ENCODE assay signal across 10 mouse cellular contexts in genomic region chr13:101216897-101217480, GRCm38 (mm10).
DNase-seq lines count a peak whose midpoint lies in the region; ATAC-seq and TF ChIP-seq lines count a peak whose summit lies in the region.
"Had no signal": no experiment of that assay in that cellular context is flagged by ENCODE, and none has a peak within 500 bp of the region (broad histone marks: within the 10 kb centered on the region; RNA-seq: fewer than 3 reads in every experiment).

No protein-coding gene starts in this region.

- no peaks in the 10 kb centered on the region for H3K36me3 ChIP-seq in kidney, adult 2 months (ENCODE audit: control insufficient read depth, insufficient read depth, low read length)
- H3K36me3 ChIP-seq in midbrain, embryonic 14.5 days (ENCODE audit: control insufficient read depth, insufficient read depth, low read length): no peaks in the 10 kb centered on the region
- no peaks in the 10 kb centered on the region for H3K36me3 ChIP-seq in midbrain, embryonic 15.5 days (replicated peaks)
- no peaks in the 10 kb centered on the region for H3K36me3 ChIP-seq in intestine, embryonic 15.5 days
- no peaks in the 10 kb centered on the region for H3K36me3 ChIP-seq in stomach, embryonic 15.5 days

- no peak for TF ChIP-seq CTCF in kidney, adult 2 months (conservative IDR thresholded peaks at IDR 0.05; ENCODE audit: insufficient read depth, insufficient read length, low read depth, low read length)

- peak; percentile 54 for DNase-seq in kidney, adult 2 months
- DNase-seq in kidney, adult 9 months: no peak
- peak; percentile 59 for DNase-seq in midbrain, embryonic 14.5 days
- no peak for DNase-seq in right cerebral cortex, postnatal 14 days
- DNase-seq: adrenal gland, postnatal 14 days; heart, postnatal 36 days had no signal

- ATAC-seq in midbrain, embryonic 14.5 days (ENCODE audit: low FRiP score, low TSS enrichment): no peak
- ATAC-seq in midbrain, embryonic 15.5 days (replicated peaks): no peak; the same call in 1 of the 2 replicates
- ATAC-seq in intestine, embryonic 15.5 days: peak; percentile 57; the same call in 1 of the 2 replicates
- no peak for ATAC-seq in stomach, embryonic 15.5 days (ENCODE audit: insufficient read depth, low FRiP score, low read depth)
- ATAC-seq: midbrain, embryonic 16.5 days had no signal

- no peak for TF ChIP-seq POLR2A in kidney, adult 2 months (IDR thresholded peaks at IDR 0.05; ENCODE audit: low read depth, low read length)

- 53% methylated on average over 8 of the region's 8 CpGs for WGBS in kidney, adult 2 months
- WGBS in midbrain, embryonic 14.5 days: 76% methylated on average over 8 of the region's 8 CpGs
- WGBS in midbrain, embryonic 15.5 days: 69% methylated on average over 8 of the region's 8 CpGs
- 66% methylated on average over 8 of the region's 8 CpGs for WGBS in intestine, embryonic 15.5 days
- 52% methylated on average over 8 of the region's 8 CpGs for WGBS in stomach, embryonic 15.5 days

- H3K27me3 ChIP-seq in kidney, adult 2 months (replicated peaks; ENCODE audit: control insufficient read depth, insufficient read depth, low read length): no peaks in the 10 kb centered on the region
- no peaks in the 10 kb centered on the region for H3K27me3 ChIP-seq in midbrain, embryonic 14.5 days (ENCODE audit: control insufficient read depth, insufficient read depth, low read length)
- no peaks in the 10 kb centered on the region for H3K27me3 ChIP-seq in midbrain, embryonic 15.5 days (replicated peaks)
- H3K27me3 ChIP-seq in intestine, embryonic 15.5 days (replicated peaks): no peaks in the 10 kb centered on the region
- no peaks in the 10 kb centered on the region for H3K27me3 ChIP-seq in stomach, embryonic 15.5 days (replicated peaks)

- H3K27ac ChIP-seq in kidney, adult 2 months (ENCODE audit: insufficient read depth, low read depth, low read length): peak overlapping the region; percentile 76
- H3K27ac ChIP-seq in midbrain, embryonic 14.5 days (replicated peaks; ENCODE audit: low read depth, low read length): no peak overlapping the region
- H3K27ac ChIP-seq in midbrain, embryonic 15.5 days: no peak overlapping the region
- no peak overlapping the region for H3K27ac ChIP-seq in intestine, embryonic 15.5 days
- peak overlapping the region; percentile 69 for H3K27ac ChIP-seq in stomach, embryonic 15.5 days

- no peaks in the 10 kb centered on the region for H3K9me3 ChIP-seq in midbrain, embryonic 14.5 days (ENCODE audit: control insufficient read depth, low read length)
- H3K9me3 ChIP-seq in midbrain, embryonic 15.5 days: no peaks in the 10 kb centered on the region
- no peaks in the 10 kb centered on the region for H3K9me3 ChIP-seq in intestine, embryonic 15.5 days
- H3K9me3 ChIP-seq in stomach, embryonic 15.5 days: no peaks in the 10 kb centered on the region

- H3K4me3 ChIP-seq in kidney, adult 2 months (ENCODE audit: insufficient read depth, low read depth, low read length): no peak overlapping the region
- H3K4me3 ChIP-seq in midbrain, embryonic 14.5 days (replicated peaks; ENCODE audit: low read depth, low read length): no peak overlapping the region
- H3K4me3 ChIP-seq in midbrain, embryonic 15.5 days: no peak overlapping the region
- no peak overlapping the region for H3K4me3 ChIP-seq in intestine, embryonic 15.5 days (replicated peaks)
- no peak overlapping the region for H3K4me3 ChIP-seq in stomach, embryonic 15.5 days (replicated peaks)

- H3K4me1 ChIP-seq in kidney, adult 2 months (ENCODE audit: control insufficient read depth, insufficient read depth, low read length): peaks cover 12% of the 10 kb centered on the region
- H3K4me1 ChIP-seq in midbrain, embryonic 14.5 days (ENCODE audit: control insufficient read depth, insufficient read depth, low read length): peaks cover 11% of the 10 kb centered on the region; the same call in 1 of the 2 replicates
- H3K4me1 ChIP-seq in midbrain, embryonic 15.5 days: peaks cover 10% of the 10 kb centered on the region; the same call in 1 of the 2 replicates
- H3K4me1 ChIP-seq in intestine, embryonic 15.5 days (replicated peaks): peaks cover 4% of the 10 kb centered on the region; the same call in 1 of the 2 replicates
- peaks cover 4% of the 10 kb centered on the region; the same call in 1 of the 2 replicates for H3K4me1 ChIP-seq in stomach, embryonic 15.5 days

- no peak overlapping the region for H3K4me2 ChIP-seq in midbrain, embryonic 14.5 days (ENCODE audit: low read length)
- H3K4me2 ChIP-seq in midbrain, embryonic 15.5 days: no peak overlapping the region
- no peak overlapping the region for H3K4me2 ChIP-seq in intestine, embryonic 15.5 days (replicated peaks)
- no peak overlapping the region for H3K4me2 ChIP-seq in stomach, embryonic 15.5 days

- no peak overlapping the region for H3K9ac ChIP-seq in midbrain, embryonic 14.5 days (replicated peaks; ENCODE audit: low read length)
- H3K9ac ChIP-seq in midbrain, embryonic 15.5 days: no peak overlapping the region
- H3K9ac ChIP-seq in intestine, embryonic 15.5 days: no peak overlapping the region
- no peak overlapping the region for H3K9ac ChIP-seq in stomach, embryonic 15.5 days

Comparison
In these comparisons a context has a peak if more than half of its experiments do, and no peak if none do; other contexts are left out.
1. DNase-seq: peak in kidney, adult 2 months (single experiment) and midbrain, embryonic 14.5 days (single experiment); none in kidney, adult 9 months (single experiment) and right cerebral cortex, postnatal 14 days (single experiment).
2. H3K27ac ChIP-seq: peak in kidney, adult 2 months (single experiment) and stomach, embryonic 15.5 days (single experiment); none in midbrain, embryonic 14.5 days (single experiment), midbrain, embryonic 15.5 days (single experiment) and intestine, embryonic 15.5 days (single experiment).